Mouse (Mus musculus) right cerebral cortex, postnatal 4 days (tissue): Measurements from ENCODE around the gene Atf7ip.

Experiments used
- DNase-seq: peaks from one replicate; pipeline ENCODE4 v3.0.0-alpha.2; 2022

The Atf7ip gene

DNA sequence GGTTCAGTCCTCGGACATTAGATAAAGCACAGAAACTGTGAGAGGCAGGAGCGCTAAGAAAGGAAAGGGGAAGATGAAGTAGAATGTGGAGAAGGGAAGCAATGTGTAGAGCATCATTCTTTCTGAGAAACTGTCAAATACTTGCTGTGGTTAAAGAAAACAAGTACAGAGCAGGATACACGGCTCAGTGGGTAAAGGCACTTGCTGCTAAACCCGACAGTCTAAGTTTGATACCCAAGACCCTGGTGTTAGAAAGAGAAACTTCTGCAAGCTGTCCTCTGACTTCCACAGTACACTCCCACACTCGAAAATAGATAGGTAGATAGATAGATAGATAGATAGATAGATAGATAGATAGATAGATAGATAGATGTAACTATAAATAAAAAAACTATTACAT, 147.4 kb downstream of the Atf7ip start:
- DNase-seq, result no peak

DNA sequence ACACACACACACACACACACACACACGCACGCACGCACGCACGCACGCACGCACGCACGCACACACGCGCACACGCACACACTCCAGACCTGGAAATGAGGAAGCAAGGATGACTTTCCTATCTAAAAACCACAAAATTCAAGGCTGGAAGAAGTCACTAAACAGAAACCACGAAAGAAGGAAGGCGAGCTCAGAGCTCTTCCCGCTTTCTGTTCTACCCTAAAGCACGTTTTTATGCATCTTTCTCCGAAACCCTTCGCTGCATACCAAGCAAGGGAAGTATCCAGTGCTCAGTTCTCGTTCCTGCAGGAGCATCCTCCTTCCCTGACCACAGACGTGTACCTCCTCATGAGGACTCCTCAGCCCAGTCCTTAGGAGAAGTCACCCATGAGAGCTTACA, 148.5 kb downstream of the Atf7ip start:
- DNase-seq, result no peak

DNA sequence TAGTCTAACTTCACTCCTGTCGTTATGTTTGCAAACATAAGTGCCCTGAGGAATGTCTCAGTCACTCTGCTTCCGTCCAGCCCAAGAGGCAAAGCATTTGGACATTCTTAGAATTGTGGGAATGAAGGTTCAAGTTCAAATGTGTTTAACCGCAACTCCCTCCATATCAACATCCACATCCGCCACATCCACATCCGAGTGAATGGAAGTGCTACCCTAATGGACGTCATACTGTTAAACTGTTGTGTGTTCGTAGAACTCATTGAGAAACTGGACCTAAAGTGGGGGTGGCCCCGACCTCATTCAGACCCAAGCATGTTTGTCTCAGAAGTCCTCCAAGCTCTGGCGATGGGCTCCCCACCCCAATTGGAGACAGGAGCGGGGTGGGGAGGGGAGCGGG, 149.8 kb downstream of the Atf7ip start:
- DNase-seq, result no peak

DNA sequence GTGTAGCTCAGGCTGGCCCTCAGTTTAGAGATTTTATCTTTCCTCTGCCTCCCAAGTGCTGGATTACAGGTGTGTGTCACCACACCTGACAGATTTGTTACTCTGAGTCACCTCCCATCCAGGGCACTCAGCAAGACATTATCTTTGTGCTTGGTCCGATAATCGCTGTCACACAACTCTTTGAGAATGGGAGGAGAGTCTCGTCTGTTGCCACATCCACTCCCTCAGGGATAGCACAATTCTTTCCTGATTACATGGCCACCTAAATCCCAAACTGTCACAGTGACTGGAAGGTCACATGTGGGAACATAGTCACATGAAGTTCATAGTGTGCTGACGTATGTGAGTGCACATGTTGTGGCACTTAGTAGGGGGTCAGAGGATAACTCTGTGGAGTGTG, 152.3 kb downstream of the Atf7ip start:
- DNase-seq, result no peak

DNA sequence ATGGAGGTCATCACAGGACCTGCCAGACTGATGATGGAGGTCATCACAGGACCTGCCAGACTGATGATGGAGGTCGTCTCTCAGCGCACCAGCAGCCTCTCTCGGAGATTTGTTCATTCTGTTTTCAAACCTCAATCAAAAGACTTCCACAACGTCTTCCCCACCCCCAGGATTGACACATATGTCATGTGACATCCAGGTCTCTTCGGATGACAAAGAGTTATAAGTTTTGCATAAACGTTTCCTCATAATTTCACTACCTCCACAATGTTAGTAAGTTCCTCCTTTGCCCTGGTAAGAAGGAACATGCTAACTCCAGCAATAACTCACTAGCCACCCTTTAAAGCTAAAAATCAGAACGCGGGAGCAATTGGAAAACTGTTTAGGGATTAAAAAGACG, 153.3 kb downstream of the Atf7ip start:
- no peak for DNase-seq
